28 mouse cellular contexts compared by ENCODE assay signal in genomic region chr10:117581753-117582062, GRCm38 (mm10). TPM values are rescaled to one million over a fixed set of nuclear protein-coding genes. Genes with fewer than 3 reads are reported as not detected.
"Had no signal": no experiment of that assay in that cellular context is flagged by ENCODE, and none has a peak within 500 bp of the region (broad histone marks: within the 10 kb centered on the region; RNA-seq: fewer than 3 reads in every experiment).

No protein-coding gene starts in this region.

- H3K27ac ChIP-seq: embryonic facial prominence, embryonic 10.5 days; embryonic facial prominence, embryonic 12.5 days; embryonic facial prominence, embryonic 13.5 days; embryonic facial prominence, embryonic 15.5 days; forebrain, embryonic 10.5 days; forebrain, embryonic 12.5 days; forebrain, embryonic 13.5 days; forebrain, embryonic 15.5 days; gastrocnemius, adult 2 months; heart, adult 2 months had no signal

- DNase-seq: cerebellum, adult 8-10 months; cerebellum, adult 9-10 months; cerebellum, adult 9-11 months; cerebellum, postnatal 10 days; cerebellum, postnatal 14 days; cerebellum, postnatal 25 days; cerebellum, postnatal 36 days; embryo, embryonic 11 days; forebrain, postnatal 0 days; gastrocnemius, adult 2 months; gastrocnemius, postnatal 10 days; gastrocnemius, postnatal 14 days; gastrocnemius, postnatal 25 days; gastrocnemius, postnatal 36 days; heart, adult 11 months; heart, adult 18-20 months; heart, adult 2 months had no signal

- H3K36me3 ChIP-seq: embryonic facial prominence, embryonic 10.5 days; embryonic facial prominence, embryonic 12.5 days; embryonic facial prominence, embryonic 13.5 days; embryonic facial prominence, embryonic 15.5 days; forebrain, embryonic 10.5 days; forebrain, embryonic 12.5 days; forebrain, embryonic 15.5 days had no signal

- H3K27me3 ChIP-seq: embryonic facial prominence, embryonic 12.5 days; embryonic facial prominence, embryonic 13.5 days; embryonic facial prominence, embryonic 15.5 days; forebrain, embryonic 12.5 days; forebrain, embryonic 13.5 days; forebrain, embryonic 15.5 days had no signal

- H3K4me1 ChIP-seq: forebrain, embryonic 12.5 days; forebrain, embryonic 13.5 days; forebrain, embryonic 15.5 days had no signal

- ATAC-seq: forebrain, embryonic 13.5 days; forebrain, embryonic 14.5 days; forebrain, embryonic 15.5 days; forebrain, embryonic 16.5 days; forebrain, postnatal 0 days had no signal

- H3K9ac ChIP-seq: embryonic facial prominence, embryonic 12.5 days; embryonic facial prominence, embryonic 13.5 days; embryonic facial prominence, embryonic 15.5 days; forebrain, embryonic 12.5 days; forebrain, embryonic 13.5 days; forebrain, embryonic 15.5 days; forebrain, postnatal 0 days had no signal

- H3K4me3 ChIP-seq: embryonic facial prominence, embryonic 10.5 days; embryonic facial prominence, embryonic 12.5 days; embryonic facial prominence, embryonic 13.5 days; embryonic facial prominence, embryonic 15.5 days; erythroblast, embryonic 14.5 days; forebrain, embryonic 10.5 days; forebrain, embryonic 12.5 days; forebrain, embryonic 13.5 days; forebrain, embryonic 15.5 days; gastrocnemius, adult 2 months; heart, adult 2 months had no signal

- H3K4me2 ChIP-seq: embryonic facial prominence, embryonic 12.5 days; embryonic facial prominence, embryonic 13.5 days; embryonic facial prominence, embryonic 15.5 days; forebrain, embryonic 12.5 days; forebrain, embryonic 13.5 days; forebrain, embryonic 15.5 days had no signal

- H3K9me3 ChIP-seq: embryonic facial prominence, embryonic 10.5 days; embryonic facial prominence, embryonic 12.5 days; embryonic facial prominence, embryonic 13.5 days; embryonic facial prominence, embryonic 15.5 days; forebrain, embryonic 10.5 days; forebrain, embryonic 12.5 days; forebrain, embryonic 13.5 days; forebrain, embryonic 15.5 days had no signal

RNA-seq across cellular contexts. Expression of gene Cpm, which starts 47.6 kb away (rescaled TPM):
- polyA plus RNA-seq: erythroblast, embryonic 14.5 days had no signal
